Mouse (Mus musculus): ENCODE results near the gene Rhof.

The Rhof gene

DNA sequence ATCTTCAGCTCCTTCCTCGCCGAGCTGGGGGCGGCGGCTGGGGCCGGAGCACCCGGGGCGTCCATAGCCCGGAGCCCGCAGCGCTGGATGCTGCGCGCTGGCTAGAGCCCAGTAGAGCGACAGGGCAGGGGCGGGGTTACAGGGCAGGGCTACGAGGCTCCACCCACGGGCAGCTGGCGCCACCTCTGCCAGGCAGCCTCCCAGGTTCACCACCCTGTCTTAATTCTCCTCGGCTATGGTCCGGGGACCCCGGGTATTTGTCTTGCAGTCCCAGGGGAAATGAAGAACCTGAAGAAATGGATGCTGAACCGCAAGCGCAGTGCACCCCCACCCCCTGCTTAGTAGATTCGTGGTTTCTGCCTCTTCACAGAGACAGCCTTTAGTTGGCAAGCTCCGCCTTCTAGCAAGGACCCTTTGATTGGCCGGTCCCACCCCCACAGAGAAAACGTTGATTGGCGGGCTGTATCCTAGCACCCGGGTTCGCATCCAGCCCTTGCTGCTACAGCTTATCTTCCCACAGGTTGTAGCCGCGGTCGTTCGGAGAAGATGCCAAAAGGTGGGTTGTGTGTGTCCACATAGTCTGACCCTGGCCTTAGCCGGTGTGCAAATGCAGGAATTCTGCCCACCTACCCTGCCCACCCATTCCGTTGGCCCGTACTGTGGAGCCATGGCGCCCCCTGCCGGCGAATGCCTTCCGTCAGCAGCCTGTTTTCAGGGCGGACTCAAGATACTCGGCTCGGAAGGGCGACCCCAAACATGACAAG, at the start of gene Rhof:
Gene Rhof, minus strand, starts transcription at position 385 of the 764 bp plus-strand sequence.
- peak; percentile 93 for DNase-seq

DNA sequence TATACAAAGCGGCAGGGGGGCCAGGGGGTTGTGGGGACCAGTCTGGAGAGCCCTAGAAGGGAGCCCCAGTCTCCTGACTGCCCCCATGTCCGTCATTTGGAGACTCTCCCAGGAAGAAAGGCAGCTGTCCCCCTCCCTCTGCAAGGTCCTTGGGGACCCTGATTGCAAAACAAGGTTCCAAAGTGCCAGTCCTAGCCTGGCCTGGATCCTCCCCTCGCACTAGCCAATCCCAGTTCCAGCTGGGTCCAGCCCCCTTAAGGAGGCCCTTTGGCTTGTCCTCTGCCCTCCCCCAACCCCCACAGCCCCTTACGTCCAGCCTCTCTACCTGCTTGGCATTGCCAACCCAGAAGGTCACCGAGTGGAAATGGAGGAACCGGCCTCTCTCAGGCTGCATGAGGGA, 49.0 kb upstream of the Rhof start:
- DNase-seq: no peak

DNA sequence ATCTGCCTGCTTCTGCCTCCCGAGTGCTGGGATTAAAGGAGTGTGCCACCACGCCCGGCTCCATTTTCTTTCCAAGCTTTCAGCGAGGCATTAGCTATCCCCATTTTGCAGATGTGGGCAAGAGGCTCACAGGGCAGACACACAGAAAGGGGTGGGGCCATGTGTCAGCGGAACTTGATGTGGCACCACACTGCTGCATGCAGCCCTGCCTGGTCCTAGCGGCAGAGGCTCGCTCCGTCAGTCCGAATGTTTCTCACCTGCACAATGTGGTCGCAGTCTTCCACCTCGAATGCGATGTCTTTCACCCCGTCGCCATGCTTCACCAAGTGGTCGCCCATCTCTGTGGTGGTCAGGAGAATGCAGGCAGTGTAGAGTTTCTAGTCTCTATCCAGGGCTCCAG, 47.9 kb upstream of the Rhof start:
- DNase-seq: no peak

DNA sequence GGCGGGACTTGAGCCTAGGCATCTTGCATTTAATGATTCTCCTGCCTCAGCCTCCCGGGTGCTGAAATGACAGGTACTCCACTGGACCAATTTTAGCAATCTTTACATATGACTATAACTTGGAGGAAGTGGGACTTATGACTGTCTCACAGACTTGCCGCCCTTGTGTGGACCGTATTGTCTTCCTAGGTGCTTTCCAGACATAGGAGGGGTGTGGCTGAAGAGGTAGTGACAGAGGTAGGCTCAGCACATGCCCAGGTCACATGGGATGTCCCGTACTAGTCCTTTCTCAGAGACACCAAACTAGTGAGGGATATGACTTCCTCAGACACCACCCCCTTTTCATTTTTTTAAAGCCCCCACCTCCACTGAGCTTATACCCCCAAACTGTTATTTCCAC, 46.3 kb upstream of the Rhof start:
- DNase-seq: no peak

DNA sequence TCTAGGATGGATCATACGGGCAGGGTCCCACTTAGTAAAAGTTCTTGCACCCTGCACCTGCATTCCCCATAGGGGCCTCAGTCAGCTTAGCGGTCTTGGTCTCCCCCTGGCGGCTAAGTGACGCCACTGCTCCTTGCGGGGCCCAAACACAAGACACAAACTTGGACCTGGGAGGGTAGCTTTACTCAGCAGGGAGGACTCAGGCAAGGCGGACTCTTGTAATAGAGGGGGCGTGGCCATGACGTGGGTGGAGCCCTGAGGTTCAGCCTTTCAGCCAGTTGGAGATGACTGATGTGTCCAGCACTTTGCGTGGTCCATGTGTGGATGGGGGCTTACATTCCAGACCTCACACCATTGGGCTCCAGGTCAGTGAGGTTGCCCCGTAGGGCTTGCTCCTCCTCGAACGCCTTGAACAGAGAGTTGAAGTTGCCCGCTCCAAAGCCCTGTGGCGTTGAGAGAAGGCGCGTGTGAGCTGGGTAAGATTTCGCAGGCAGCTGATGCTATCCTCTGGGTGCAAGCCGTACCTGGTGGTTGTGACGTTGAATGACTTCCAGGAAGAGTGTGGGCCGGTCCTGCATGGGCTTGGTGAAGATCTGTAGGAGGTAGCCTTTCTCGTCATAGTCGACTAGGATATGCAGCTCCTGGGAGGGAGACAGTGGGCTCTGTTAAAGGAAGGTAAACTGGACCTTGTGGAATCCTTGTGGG, 39.3 kb upstream of the Rhof start:
- peak; percentile 65 for DNase-seq

DNA sequence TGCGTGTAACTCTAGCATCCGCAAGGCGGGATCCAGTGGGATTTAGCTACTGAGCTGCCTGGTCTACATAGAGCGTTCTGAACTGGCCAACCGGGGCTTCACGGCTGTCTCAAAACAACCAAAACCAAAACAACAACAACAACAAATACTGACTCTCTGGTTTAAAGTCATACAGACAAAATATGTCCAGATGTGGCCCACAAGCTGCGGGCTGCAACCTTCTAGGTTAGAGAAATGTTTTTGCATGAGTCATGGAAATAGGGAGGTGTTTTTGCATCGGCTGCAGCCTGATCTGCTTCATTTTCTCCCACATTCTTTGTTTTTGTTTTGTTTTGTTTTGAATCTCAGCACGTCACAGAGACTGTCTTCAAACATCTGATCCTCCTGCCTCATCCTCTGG, 37.9 kb upstream of the Rhof start:
- no peak for DNase-seq

DNA sequence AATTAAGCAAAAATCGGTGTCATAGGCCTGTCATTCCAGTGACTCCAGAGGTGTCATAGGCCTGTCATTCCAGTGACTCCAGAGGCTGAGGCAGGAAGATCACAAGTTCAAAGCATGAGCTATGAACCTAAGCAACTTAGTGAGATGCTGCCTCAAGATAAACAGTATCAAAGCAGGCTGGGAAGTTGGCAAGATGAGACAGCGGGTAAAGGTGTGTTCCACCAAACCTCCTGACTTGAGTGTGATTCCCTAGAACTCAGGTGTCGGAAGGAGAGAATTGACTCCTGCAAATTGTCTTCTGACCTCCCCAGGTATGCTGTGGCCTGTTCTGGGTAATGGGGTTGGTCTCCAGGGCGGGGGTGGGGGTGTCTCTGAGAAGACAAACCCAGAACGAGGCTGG, 36.8 kb upstream of the Rhof start, which contains the start of gene Psmd9:
Gene Psmd9, plus strand, starts transcription at position 130 of the 400 bp plus-strand sequence.
- no peak for DNase-seq

DNA sequence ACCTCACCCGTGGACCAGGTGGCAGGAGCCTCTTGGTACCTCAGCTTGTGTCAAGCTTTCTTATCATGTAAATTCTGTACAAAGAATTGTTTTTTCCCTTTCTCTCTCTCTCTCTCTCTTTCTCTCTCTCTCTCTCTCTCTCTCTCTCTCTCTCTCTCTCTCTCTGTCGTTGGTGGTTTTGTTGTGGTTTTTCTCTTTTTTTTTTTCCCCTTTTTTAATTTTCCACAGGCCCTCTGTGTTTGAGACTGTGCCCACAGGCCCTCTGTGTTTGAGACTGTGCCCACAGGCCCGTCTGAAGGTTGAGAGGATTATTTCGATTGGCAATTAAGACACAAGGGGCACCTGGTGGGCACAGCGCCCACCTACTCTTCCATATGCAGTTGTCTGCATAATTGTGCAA, 35.1 kb upstream of the Rhof start:
- no peak for DNase-seq

DNA sequence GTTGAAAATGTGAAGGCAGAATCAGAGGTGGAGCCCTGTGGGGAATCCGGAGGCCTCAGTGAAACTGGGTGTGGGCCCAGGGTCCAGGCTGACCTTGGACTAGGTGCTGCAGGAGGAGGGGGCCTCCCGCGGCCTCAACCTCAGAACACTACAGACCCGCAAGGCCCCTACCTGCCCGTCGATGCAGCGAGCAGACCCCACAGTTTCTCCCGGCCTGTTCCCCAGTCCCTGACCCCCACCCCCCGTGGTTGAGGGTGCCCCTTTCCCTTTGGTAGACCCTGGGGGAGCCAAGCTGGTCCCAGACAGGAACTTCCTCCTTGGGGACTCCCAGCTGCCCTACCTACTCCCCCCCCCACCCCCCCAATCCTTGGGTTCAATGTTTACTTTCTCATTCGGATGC, 33.9 kb upstream of the Rhof start:
- no peak for DNase-seq

DNA sequence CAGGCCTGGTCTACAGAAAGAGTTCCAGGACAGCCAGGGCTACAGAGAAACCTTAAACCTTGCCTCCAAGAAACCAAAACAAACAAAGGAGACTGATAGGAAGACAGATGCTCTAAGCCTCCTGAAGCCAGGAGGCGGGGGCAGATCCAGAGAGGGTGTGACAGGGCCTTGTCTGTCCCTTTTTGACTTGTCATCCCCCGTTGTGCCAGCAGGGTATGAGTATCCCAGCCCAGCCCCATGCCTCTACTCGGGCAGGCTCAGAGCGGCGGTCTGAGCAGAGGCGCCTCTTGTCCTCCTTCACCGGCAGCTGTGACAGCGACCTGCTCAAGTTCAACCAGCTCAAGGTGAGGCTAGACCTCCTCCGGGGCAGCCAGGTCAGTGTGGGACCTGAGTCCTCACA, 30.4 kb upstream of the Rhof start:
- no peak for DNase-seq

DNA sequence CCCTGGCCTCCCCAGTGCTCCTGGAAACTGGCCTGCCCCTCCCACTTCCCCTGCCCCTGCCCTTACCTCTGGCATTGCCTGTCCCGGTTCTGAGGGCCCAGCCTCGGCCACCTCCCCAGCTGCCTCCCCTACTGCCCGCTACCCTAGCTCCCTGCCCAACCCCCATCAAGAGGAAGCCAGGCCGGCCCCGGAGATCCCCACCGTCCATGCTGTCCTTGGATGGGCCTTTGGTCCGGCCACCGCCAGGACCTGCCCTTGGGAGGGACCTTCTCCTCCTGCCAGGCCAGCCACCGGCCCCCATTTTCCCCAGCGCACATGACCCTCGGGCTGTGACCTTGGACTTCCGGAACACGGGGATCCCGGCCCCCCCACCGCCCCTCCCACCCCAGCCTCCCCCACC, 27.8 kb upstream of the Rhof start:
- DNase-seq: no peak

DNA sequence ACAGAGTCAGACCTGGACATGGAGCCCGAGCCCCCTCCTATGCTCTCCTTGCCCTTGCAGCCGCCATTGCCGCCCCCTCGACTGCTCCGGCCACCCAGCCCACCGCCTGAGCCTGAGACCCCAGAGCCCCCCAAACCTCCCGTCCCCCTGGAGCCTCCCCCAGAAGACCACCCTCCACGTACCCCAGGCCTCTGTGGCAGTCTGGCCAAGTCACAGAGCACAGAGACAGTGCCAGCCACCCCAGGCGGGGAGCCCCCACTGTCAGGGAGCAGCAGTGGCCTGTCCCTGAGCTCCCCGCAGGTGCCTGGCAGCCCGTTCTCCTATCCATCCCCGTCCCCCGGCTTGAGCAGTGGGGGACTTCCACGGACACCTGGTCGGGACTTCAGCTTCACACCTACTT, 27.4 kb upstream of the Rhof start:
- DNase-seq: no peak

DNA sequence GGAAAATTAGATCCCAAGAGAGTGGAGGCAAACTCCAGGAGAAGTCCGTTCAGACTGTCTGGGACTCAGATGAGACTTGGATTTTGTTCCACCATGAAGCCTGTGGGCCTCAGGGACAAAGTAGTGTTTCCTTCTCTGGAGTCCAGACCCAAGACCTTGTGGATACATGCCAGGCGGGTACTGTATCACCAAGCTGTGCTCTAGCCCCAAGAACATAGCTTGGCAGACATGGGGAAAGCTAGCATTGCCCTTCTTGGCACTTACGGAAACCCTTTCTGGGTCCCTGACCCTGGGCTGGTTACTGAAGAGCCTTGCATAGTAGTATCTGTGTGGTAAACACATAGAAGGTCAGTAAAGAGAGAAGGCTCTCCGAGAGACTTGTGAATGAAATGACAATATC, 27.0 kb upstream of the Rhof start:
- DNase-seq: no peak

DNA sequence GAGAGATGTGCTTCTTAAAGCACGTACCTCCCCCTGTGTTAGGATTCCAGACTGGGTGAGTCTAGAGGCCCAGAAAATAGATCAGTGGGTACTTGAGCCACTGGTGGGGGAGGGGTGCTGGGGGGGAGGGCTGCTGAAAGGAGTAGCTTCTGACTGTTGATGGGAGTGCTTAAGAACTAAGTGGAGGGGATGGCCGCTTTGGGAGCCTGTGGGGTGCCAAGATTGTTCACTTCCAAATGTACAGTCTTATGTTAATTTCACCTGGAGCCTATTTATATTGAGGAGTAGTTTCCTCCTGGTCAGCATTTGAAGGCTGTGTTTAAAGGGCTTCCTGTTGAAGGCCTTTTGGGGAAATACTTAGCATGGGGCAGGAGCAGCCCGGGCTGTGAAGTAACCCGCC, 25.5 kb upstream of the Rhof start:
- no peak for DNase-seq

DNA sequence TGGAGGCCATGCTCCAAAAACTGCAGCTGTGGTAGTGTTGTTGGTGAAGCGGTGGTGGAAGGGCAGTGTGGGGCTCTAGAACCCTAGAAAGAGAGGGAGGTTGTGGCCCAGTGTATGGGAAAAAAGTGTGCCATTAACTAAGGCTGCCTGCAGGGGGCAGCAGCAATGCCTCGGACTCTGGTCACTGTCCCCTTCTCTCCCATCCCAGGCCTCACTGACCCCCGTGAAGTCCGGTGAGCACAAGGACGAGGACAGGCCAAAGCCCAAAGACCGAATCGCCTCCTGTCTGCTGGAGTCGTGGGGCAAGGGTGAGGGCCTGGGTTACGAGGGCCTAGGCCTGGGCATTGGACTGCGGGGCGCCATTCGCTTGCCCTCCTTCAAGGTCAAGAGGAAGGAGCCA, 24.3 kb upstream of the Rhof start:
- DNase-seq: no peak

DNA sequence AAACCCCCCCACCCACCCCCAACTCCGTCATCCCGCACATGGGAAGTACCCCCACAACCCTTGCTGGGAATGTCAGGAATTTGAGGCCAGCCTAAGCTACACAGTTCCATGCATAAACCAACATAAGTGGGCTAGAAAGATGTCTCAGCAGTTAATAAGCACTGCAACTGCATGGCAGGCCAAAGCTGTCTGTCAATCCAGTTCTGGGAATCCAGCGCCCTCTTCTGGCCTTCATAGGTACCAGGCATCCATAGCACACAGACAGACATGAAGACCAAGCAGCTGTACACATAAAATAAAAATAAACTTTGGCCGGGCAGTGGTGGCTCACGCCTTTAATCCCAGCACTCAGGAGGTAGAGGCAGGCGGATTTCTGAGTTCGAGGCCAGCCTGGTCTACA, 22.9 kb upstream of the Rhof start:
- DNase-seq: no peak

DNA sequence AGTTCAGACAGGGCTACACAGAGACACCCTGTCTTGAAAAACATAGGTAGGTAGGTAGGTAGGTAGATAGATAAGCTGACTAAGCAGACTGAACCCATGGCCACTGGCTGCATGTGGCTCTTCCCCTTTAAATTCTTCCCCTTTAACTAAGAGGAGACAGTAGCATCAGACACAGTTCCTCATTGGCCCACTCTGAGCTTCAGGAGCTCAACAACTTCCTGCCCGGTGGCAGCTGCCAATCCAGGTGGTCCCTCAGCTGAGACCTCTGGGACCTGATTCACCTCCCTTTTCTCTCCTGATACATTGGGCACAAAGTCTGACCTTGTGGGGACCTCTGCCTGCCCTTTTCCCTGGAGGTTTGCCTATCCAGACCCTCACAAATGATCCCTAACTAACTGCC, 20.4 kb upstream of the Rhof start:
- DNase-seq: no peak

DNA sequence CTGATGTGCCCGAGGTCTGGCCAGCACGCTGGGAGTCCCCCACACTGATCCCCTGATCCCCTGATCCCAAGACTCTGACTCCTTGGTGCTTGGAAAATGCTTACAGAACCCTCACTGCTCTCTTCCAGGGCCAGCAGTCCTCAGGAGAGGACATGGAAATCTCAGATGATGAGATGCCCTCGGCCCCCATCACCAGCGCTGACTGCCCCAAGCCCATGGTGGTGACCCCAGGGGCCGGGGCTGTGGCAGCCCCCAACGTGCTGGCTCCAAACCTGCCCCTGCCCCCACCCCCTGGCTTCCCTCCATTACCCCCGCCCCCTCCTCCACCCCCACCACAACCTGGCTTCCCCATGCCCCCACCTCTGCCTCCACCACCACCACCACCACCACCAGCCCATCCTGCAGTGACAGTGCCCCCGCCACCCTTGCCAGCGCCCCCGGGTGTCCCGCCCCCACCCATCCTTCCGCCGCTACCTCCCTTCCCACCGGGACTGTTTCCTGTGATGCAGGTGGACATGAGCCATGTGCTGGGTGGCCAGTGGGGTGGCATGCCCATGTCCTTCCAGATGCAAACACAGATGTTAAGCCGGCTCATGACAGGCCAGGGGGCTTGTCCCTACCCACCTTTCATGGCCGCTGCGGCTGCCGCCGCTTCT, 19.3 kb upstream of the Rhof start:
- no peak for DNase-seq

DNA sequence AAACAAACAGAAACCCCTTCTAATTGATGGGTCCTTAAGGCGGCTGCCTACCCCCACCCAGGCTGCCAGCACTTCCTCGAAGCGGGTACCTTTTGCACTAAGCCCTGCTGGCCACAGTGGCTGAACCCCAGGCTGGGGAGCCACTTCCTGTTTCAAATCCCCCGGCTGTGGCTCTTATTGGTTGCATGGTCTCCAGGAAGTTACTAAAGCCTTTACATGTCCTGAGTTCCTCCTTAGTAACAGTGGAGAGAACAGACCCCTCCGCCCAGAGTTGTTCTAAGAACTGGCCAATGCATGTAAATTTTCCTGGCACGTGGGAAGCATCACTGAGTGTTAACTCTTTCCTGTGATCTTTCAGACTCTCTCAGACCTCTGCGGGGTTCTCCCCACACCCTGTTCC, 18.6 kb upstream of the Rhof start:
- peak; percentile 75 for DNase-seq

DNA sequence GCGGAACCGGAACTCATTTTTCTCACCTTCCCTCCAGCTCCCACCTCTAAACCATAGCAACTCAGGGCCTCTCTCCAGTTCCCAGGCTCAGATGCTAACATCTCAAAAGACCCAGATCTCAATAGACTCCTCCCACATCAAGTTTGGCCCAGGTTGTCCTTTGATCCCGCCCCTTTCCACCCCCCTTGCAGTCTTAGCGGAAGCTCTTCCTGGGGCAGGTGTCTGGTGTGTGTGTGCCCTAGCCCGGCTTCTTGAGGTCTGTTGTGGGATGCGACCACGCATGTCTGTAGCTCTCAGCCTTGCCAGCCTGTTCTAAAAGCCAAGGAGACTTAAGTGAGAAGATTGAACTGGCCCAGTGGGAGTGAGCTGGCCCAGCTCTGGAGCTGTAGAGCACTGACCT, 18.1 kb upstream of the Rhof start:
- DNase-seq: no peak

DNA sequence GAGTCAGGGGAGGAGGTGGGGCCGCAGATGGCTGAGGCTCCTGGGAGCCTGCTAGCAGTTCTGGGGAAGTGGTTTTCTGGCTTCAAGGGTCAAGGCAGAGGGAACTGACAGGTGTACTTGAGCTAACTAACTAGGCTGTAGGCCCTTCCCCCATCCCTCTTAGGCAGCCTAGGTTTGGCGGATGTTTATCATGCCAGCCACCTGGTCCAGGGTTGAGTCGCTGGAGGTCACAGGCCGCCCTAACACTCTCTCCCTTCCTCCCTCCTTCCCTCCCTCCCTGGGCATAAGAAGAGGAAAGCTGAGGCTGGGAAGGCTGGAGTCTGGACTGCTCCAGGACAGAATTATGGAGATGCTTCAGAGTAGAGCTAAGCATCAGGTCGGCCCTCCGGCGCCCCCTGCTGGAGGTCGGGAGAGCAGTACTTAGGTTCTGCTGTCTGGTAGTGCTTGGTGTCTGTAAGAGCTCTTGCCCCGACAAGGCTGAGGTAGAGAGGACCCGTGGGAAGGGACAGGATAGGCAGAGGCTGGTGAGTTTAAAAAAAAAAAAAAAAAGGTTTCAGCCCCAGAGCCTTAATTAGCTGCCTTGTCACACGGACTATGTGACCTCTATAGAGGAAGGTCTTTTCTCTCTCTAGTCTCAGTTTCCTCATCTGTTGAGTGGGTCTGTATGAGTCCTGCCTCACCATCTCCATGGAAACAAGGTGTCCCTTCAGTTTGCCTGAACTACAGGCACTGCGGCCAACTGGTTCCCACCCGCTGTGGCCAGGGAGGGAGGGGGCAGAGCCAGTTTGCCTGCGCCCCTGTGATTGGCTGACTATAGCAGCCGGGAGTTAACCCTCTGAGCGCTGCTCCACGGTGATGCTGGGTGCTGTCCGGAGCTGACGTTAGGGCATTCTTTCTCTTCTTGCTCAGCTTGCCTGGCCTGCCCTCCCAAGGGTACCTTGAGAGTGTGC, 17.2 kb upstream of the Rhof start:
- DNase-seq: peak; percentile 90

DNA sequence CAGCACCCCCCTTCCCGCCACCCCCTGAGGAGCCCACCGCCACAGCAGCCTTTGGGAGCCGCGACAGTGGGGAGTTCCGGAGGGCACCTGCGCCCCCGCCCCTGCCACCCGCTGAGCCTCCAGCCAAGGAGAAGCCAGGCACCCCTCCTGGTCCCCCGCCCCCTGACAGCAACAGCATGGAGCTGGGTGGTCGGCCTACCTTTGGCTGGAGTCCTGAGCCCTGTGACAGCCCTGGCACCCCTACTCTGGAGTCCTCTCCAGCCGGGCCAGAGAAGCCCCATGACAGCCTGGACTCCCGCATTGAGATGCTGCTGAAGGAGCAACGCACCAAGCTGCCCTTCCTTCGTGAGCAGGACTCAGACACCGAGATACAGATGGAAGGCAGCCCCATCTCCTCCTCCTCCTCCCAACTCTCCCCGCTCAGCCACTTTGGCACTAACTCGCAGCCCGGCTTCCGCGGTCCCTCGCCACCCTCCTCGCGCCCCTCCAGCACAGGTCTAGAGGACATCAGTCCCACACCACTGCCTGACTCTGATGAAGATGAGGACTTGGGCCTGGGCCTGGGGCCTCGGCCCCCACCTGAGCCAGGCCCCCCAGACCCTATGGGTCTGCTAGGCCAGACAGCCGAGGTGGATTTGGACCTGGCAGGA, 15.7 kb upstream of the Rhof start:
- DNase-seq: no peak

Data from layer of hippocampus, adult 9-11 months (tissue).